Mouse (Mus musculus) embryo, embryonic 9.5 days (tissue): ENCODE measurements around the gene Parp4.

Experiments
- DNase-seq: peaks from one replicate; pipeline ENCODE4 v3.0.0-alpha.2; 2017; ENCODE audit errors: extremely low spot score

Gene Parp4

GRCm38 (mm10) chr14:56613212-56613611, 37.8 kb downstream of the Parp4 start:
- no peak for DNase-seq

DNA sequence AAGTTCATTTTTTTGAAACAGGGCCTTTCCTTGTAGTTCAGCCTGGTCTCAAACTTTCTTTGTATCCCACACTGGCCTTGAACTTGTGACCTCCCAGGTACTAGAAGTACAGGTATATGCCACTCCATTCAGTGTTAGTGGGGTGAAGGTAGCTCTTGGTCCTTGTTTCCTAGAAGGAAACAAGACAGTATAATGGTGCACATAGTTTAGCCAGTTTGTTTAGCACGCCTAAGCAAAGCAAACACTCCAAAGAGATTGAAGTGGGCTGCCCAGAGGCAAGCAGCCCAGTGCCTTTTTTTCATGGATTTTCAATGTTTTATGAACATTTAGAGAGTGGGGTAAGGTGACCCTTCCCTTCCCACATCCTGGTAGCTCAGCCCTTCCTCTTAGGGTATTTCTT, 42.1 kb downstream of the Parp4 start:
- no peak for DNase-seq

GRCm38 (mm10) chr14:56620425-56620824, 45.0 kb downstream of the Parp4 start:
- DNase-seq: no peak

DNA sequence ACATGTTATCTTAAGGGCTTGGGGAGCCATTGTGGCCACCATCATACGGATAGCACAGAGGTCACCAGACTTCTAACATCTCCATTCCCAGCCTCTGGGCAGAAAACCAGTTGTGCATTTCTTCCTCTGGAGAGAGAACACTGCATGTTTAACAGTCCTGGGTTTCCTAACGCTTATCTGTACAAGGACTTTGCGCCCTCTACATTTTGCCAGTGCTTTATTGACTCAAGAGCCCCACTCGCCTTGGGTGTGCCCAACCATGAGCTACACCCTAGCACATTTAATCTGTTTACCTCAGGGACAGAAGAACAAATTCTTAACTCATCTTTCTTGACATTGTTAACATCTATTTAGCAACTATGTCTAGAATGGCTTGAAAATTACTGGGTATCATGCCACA, 50.8 kb downstream of the Parp4 start:
- no peak for DNase-seq

GRCm38 (mm10) chr14:56628336-56628735, 52.9 kb downstream of the Parp4 start:
- no peak for DNase-seq

DNA sequence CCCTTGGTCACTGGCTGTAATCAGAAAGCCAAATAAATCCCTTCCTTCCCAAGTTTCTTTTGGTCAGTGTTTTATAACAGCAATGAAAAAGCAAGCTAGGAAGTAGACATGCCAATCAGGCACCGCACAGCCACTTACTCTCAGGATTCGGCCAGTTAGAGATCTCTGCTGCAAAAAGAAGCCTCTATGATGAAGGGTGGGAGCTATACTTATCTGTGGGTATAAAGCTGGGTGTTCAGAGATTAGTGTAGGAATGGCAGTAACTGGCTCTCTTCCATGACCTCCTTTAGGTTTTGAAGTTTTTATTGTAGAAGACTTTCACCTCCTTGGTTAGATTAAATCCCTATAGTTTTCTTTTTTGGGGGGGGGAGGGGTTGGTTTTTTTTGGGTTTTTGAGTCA, 55.7 kb downstream of the Parp4 start:
- no peak for DNase-seq

DNA sequence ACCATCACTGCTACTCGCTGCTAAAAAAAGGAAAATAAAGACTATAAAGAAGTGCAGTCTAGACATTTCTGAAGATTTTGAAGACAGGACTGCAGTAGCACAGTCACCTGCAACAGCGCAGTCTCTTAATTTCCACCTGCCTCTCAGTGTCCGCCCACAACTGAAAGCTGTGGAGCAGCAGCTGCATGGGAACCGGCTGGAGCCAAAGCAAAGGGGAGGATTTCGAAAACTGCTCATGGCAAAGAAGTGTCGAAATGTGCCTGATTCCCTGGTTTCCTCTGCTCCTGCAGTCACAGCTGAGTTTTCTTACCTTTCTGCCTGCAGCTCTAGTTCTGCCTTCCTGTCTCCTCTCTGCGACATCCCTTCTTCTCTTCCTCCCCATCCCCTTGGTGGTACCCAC, 71.8 kb downstream of the Parp4 start:
- DNase-seq: no peak

DNA sequence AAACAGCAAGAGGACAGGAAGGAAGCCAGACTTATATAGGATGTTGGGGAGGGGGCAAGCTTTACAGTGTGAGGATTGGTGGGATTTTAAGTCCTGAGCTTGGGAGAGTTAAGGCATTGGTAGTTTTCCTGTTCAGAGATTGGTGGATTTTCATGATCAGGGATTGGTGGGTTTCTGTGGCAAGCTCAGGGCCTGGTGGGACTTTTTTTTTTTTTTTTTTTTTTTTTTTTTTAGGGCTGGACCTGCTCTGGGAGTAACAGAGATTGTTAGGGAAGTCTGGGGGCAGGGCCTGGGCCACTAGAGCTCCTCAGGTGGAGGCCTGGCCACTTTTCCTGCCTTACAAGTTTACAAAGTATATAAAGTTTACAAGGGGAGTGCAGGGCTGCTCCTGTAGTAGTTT, 74.0 kb downstream of the Parp4 start:
- no peak for DNase-seq

DNA sequence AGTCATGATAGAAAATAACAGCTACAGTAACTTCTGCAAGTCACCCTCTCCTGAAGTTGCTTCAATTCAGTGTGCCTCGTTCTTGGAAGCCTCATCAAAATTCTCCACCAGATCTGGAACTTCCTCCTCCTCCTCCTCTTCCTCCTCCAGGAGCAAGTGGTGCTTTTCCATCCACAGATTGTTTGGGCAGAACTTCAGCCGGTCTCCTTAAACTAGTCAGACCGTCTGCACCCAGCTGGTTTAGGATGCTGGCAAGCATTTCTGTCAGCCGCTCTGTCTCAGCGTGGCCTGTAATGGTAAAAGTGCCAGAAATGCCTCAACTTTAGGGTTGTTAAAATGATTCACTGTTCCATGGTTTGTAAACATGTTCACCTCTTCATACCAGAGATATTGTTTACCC, 90.2 kb downstream of the Parp4 start:
- no peak for DNase-seq

DNA sequence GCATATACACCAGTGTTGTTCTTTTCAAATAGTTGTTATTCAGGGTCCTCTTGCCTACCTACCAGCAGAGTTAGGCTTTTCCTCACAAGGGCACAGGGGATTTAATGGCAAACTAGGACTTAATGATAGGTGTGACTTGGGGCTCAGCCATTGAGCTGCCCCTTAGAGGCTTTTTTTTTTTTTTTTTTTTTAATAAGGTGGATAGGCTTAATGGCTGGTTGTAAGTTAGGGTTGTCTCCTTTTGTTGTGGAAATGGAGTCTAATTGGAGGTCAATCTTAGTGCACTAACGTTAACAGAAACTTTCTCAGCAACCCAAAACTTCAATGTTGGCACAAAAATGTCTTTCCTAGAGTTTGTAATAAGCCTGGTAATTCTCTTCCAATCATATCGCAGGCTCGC, 91.5 kb downstream of the Parp4 start:
- DNase-seq: no peak

DNA sequence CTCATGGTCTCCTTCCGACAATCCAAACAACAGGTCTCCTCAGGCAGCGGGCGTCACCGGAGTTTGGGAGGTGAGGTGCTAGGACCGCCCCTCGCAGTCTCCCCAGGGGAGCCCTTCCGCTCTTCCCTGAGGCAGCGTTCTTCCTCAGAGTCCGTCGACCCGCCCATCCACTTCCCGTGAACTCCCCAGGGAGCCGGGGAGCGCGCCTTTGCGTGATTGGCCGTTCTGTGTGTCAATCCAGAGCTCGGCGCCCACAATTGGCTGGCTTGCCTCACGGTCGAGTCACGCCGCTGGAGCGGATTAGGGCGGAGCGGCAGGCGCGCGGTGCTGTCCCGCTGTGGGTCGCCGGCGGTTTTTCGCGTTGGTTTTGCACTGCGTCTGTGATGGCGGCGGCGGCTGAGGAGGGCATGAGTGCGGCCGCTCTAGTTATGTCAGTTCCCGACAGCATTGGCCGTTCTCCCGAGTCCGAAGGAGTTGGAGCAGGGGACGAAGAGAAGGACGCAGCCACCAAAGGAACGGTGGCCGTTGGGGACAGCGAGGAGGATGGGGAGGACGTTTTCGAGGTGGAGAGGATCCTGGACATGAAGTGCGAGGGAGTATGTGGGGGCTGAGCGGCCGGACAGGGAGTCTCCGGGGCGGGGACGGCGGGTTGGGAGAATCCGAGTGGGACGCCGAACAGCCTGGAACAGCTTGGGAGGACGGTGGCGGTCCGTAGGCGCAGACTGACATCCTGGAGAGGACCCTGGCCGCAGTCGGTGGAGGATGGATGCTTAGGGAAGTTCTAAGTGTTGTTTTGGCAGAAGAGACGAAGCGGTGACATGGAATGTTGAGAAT, 92.8 kb downstream of the Parp4 start, which contains the start of gene Mphosph8:
Mphosph8 (plus strand) TSS at position 280 of the 834 bp plus-strand sequence.
- peak; percentile 99 for DNase-seq

- no peak for DNase-seq
These were observed 93.7 kb downstream of the Parp4 start for GRCm38 (mm10) chr14:56669046-56669620.

- no peak for DNase-seq
These were observed 110.0 kb downstream of the Parp4 start for GRCm38 (mm10) chr14:56685426-56685825.

- DNase-seq: no peak
These were observed 113.7 kb downstream of the Parp4 start for GRCm38 (mm10) chr14:56689116-56689515.

- DNase-seq: no peak
These were observed 114.3 kb downstream of the Parp4 start for GRCm38 (mm10) chr14:56689766-56690165.

GRCm38 (mm10) chr14:56695495-56695894, 120.1 kb downstream of the Parp4 start:
- DNase-seq: no peak

- DNase-seq: no peak
These were observed 122.4 kb downstream of the Parp4 start for GRCm38 (mm10) chr14:56697836-56698235.

- DNase-seq: no peak
These were observed 127.2 kb downstream of the Parp4 start for GRCm38 (mm10) chr14:56702644-56703043.

GRCm38 (mm10) chr14:56705687-56706086, 130.3 kb downstream of the Parp4 start:
- DNase-seq: no peak
